Mouse (Mus musculus) small intestine, adult 2 months (tissue): ENCODE measurements around the gene Prrt2.

Source experiments
- CTCF ChIP-seq: fragments of 200-500 bp; IDR thresholded peaks from 2 replicates; pipeline ENCODE4 v1.5.1; 2012; ENCODE audit warnings: low read depth, mild to moderate bottlenecking, control low read depth, inconsistent platforms, low read length, moderate library complexity, mixed read lengths; ENCODE audit not compliant: insufficient replicate concordance, insufficient read length; ENCODE audit errors: extremely low read depth
- POLR2A ChIP-seq: fragments of 200-500 bp; IDR thresholded peaks from 2 replicates; pipeline ENCODE4 v1.6.1; 2012; ENCODE audit warnings: low read depth, mild to moderate bottlenecking, control low read depth, inconsistent platforms, low read length, moderate library complexity

GRCm38 (mm10) chr7:127030172-127030571, 9.2 kb upstream of the Prrt2 start:
- TF ChIP-seq POLR2A (no peak), CTCF (no peak)
